ENCODE assay signal across 9 mouse cellular contexts in genomic region chr15:86188746-86189470, GRCm38 (mm10). TPM values are rescaled to one million over a fixed set of nuclear protein-coding genes. Genes with fewer than 3 reads are reported as not detected.
DNase-seq lines count a peak whose midpoint lies in the region; ATAC-seq and TF ChIP-seq lines count a peak whose summit lies in the region.
"Had no signal": no experiment of that assay in that cellular context is flagged by ENCODE, and none has a peak within 500 bp of the region (broad histone marks: within the 10 kb centered on the region; RNA-seq: fewer than 3 reads in every experiment).

No protein-coding gene starts in this region.

- peak; percentile 40 for DNase-seq in embryo, embryonic 11 days
- no peak for DNase-seq in embryo, embryonic 9.5 days (ENCODE audit: extremely low spot score)
- DNase-seq in adrenal gland, adult 18-20 months (ENCODE audit: low spot score in 2 of 2) = peak; percentile 79 to 81
- peak; percentile 67 for DNase-seq in embryonic facial prominence, embryonic 14.5 days (ENCODE audit: low spot score)
- DNase-seq in heart, postnatal 36 days = peak; percentile 87 to 88
- peak; percentile 87 for DNase-seq in layer of hippocampus, adult 9-11 months
- no peak for DNase-seq in right cerebral cortex, postnatal 25 days

- H3K4me2 ChIP-seq in embryonic facial prominence, embryonic 14.5 days (ENCODE audit: low read depth, low read length) = no peak overlapping the region
- H3K4me2 ChIP-seq in myocyte (ENCODE audit: low read depth) = peak overlapping the region; percentile 76
- H3K4me2 ChIP-seq: limb, embryonic 15.5 days had no signal

- intact Hi-C loops in heart, postnatal 36 days (cut with DNase I) = loop anchor here (2.0 to 5.0 kb wide), 2 partner anchors 20 to 38 kb away; no protein-coding TSS in a partner anchor

- TF ChIP-seq POLR2A in myocyte (IDR thresholded peaks at IDR 0.05; ENCODE audit: insufficient read length, low read depth) = no peak

- no peak for ATAC-seq in embryonic facial prominence, embryonic 14.5 days (ENCODE audit: low read depth)

- no peaks in the 10 kb centered on the region for H3K9me3 ChIP-seq in embryonic facial prominence, embryonic 14.5 days (ENCODE audit: control insufficient read depth, low read length)
- H3K9me3 ChIP-seq: limb, embryonic 15.5 days had no signal

- WGBS in embryonic facial prominence, embryonic 14.5 days = 26% methylated on average over 10 of the region's 10 CpGs

- peaks cover 10% of the 10 kb centered on the region for H3K79me2 ChIP-seq in myocyte (ENCODE audit: control insufficient read depth, insufficient read depth)

- H3K9ac ChIP-seq in embryonic facial prominence, embryonic 14.5 days (ENCODE audit: low read depth, low read length) = no peak overlapping the region
- H3K9ac ChIP-seq: limb, embryonic 15.5 days had no signal

- H3K27me3 ChIP-seq in embryonic facial prominence, embryonic 14.5 days (replicated peaks; ENCODE audit: control insufficient read depth, insufficient read depth, low read length) = no peaks in the 10 kb centered on the region
- no peaks in the 10 kb centered on the region for H3K27me3 ChIP-seq in myocyte (ENCODE audit: control insufficient read depth, insufficient read depth, insufficient read length)
- H3K27me3 ChIP-seq: limb, embryonic 15.5 days had no signal

- H3K4me1 ChIP-seq in embryonic facial prominence, embryonic 14.5 days (ENCODE audit: control insufficient read depth, insufficient read depth, low read length) = peaks cover 18% of the 10 kb centered on the region

- no peaks in the 10 kb centered on the region for H3K36me3 ChIP-seq in embryonic facial prominence, embryonic 14.5 days (ENCODE audit: control insufficient read depth, insufficient read depth, low read length)
- H3K36me3 ChIP-seq in myocyte (ENCODE audit: control insufficient read depth, insufficient read depth) = no peaks in the 10 kb centered on the region
- H3K36me3 ChIP-seq: limb, embryonic 15.5 days had no signal

- H3K4me3 ChIP-seq in embryonic facial prominence, embryonic 14.5 days (ENCODE audit: low read depth, low read length) = no peak overlapping the region
- no peak overlapping the region for H3K4me3 ChIP-seq in myocyte
- H3K4me3 ChIP-seq: limb, embryonic 15.5 days had no signal

- no peak overlapping the region; the same call in 1 of the 2 replicates for H3K27ac ChIP-seq in embryonic facial prominence, embryonic 14.5 days (replicated peaks; ENCODE audit: low read depth, low read length)
- H3K27ac ChIP-seq: limb, embryonic 15.5 days had no signal

- no peak overlapping the region for H3ac ChIP-seq in myocyte (ENCODE audit: control insufficient read depth, insufficient read length)

TF ChIP-seq in myocyte, 11 proteins besides CTCF, POLR2A, EP300 and RAD21:
- TF ChIP-seq MYOG (IDR thresholded peaks at IDR 0.05; ENCODE audit: control insufficient read depth in 1 of 3, insufficient read depth in 1 of 3, insufficient read length in 2 of 3, low read depth in 2 of 3) = peak in 1 of 3 experiments; percentile 51
- peak in 1 of 3 experiments; percentile 6 for TF ChIP-seq MYOD1 (IDR thresholded peaks at IDR 0.05; ENCODE audit: control insufficient read depth in 1 of 3, insufficient read length in 2 of 3, low read depth in 2 of 3)
- no peak for TF ChIP-seq TCF3 (IDR thresholded peaks at IDR 0.05; ENCODE audit: insufficient read length, low read depth)

RNA-seq across cellular contexts. Expression of gene Cerk, which starts 3.0 kb away (rescaled TPM):
- total RNA-seq in adrenal gland, adult 18-20 months (2021) = 10 to 100 TPM; 40.6 to 68.6 TPM
- polyA plus RNA-seq in embryonic facial prominence, embryonic 14.5 days (2014; fragmentation: Nextera tagmentation; extraction: Ambion mirVana) = 16.0 and 16.1 TPM in 2 replicates
- 10 to 100 TPM; 28.0 to 28.1 TPM for total RNA-seq in heart, postnatal 36 days (2021)
- polyA plus RNA-seq in myocyte (2012; fragmentation: generic; extraction: Trizol) = 13.8 TPM

RNA-seq across cellular contexts. Expression of gene Tbc1d22a, which starts 25.4 kb away (rescaled TPM):
- 10 to 100 TPM; 28.2 to 29.1 TPM for total RNA-seq in adrenal gland, adult 18-20 months (2021)
- 8.1 and 11.1 TPM in 2 replicates for polyA plus RNA-seq in embryonic facial prominence, embryonic 14.5 days (2014; fragmentation: Nextera tagmentation; extraction: Ambion mirVana)
- 10 to 100 TPM; 21.7 to 28.6 TPM for total RNA-seq in heart, postnatal 36 days (2021)
- 30.5 TPM for polyA plus RNA-seq in myocyte (2012; fragmentation: generic; extraction: Trizol)

Comparison
In these comparisons a context has a peak if more than half of its experiments do, and no peak if none do; other contexts are left out.
1. DNase-seq: peak in embryo, embryonic 11 days (single experiment), adrenal gland, adult 18-20 months (2 of 2), embryonic facial prominence, embryonic 14.5 days (single experiment), heart, postnatal 36 days (2 of 2) and layer of hippocampus, adult 9-11 months (single experiment); none in embryo, embryonic 9.5 days (single experiment) and right cerebral cortex, postnatal 25 days (single experiment).